Mouse (Mus musculus) kidney, adult 9 months (tissue): ENCODE results near the gene Olfr1018.

ENCODE experiments used
- DNase-seq: peaks from one replicate; pipeline ENCODE4 v3.0.0; 2022

Gene Olfr1018

GRCm38 (mm10) chr2:85818179-85818578 lies at the start of gene Olfr1018:
TSS of gene Olfr1018 (plus strand) at chr2:85818479.
- no peak for DNase-seq

GRCm38 (mm10) chr2:85772413-85772812 lies 45.9 kb upstream of the Olfr1018 start, which contains the start of gene Olfr1014:
TSS of gene Olfr1014 (plus strand) at chr2:85772713.
- DNase-seq: no peak

GRCm38 (mm10) chr2:85781717-85782116 lies 36.6 kb upstream of the Olfr1018 start, which contains the start of gene Olfr1015:
TSS of gene Olfr1015 (plus strand) at chr2:85782017.
- DNase-seq: no peak

- DNase-seq: no peak
Observed at GRCm38 (mm10) chr2:85792331-85792730, 25.9 kb upstream of the Olfr1018 start.

GRCm38 (mm10) chr2:85802444-85802843 lies 15.8 kb upstream of the Olfr1018 start, which contains the start of gene Olfr1016:
TSS of gene Olfr1016 (minus strand) at chr2:85802544.
- DNase-seq: no peak

GRCm38 (mm10) chr2:85804501-85804900 lies 13.8 kb upstream of the Olfr1018 start:
- DNase-seq: no peak

- DNase-seq: no peak
Observed at GRCm38 (mm10) chr2:85845383-85845782, 27.1 kb downstream of the Olfr1018 start, which contains the start of gene Olfr1019. TSS of gene Olfr1019 (minus strand) at chr2:85845483.

- DNase-seq: no peak
Observed at GRCm38 (mm10) chr2:85846730-85847129, 28.5 kb downstream of the Olfr1018 start, which contains the start of gene Olfr1020. TSS of gene Olfr1020 (plus strand) at chr2:85847030.

GRCm38 (mm10) chr2:85868294-85868693 lies 50.0 kb downstream of the Olfr1018 start, which contains the start of gene Olfr1022:
TSS of gene Olfr1022 (plus strand) at chr2:85868594.
- DNase-seq: no peak
